Mouse (Mus musculus) heart, adult 11 months (tissue): ENCODE measurements around the gene Zfp91.
"Not testable (repeated sequence)": the region's sequence is repeated elsewhere in the genome, so short reads cannot be mapped to it uniquely, and the experiment has no call there.

ENCODE experiments used
- DNase-seq: peaks from one replicate; pipeline ENCODE4 v3.0.0; 2022

The Zfp91 gene

GRCm38 (mm10) chr19:12792374-12792773 is 3.6 kb downstream of the Zfp91 start:
- no peak for DNase-seq

GRCm38 (mm10) chr19:12787721-12788120 is 8.2 kb downstream of the Zfp91 start:
- DNase-seq = no peak

GRCm38 (mm10) chr19:12786803-12787395 is 9.0 kb downstream of the Zfp91 start:
- no peak for DNase-seq

- DNase-seq = no peak
These were observed 15.5 kb downstream of the Zfp91 start for GRCm38 (mm10) chr19:12780437-12780836.

GRCm38 (mm10) chr19:12770888-12771287 is 25.0 kb downstream of the Zfp91 start:
- DNase-seq = peak; percentile 93

GRCm38 (mm10) chr19:12765308-12765707 is 30.6 kb downstream of the Zfp91 start, which contains the start of gene Cntf:
Gene Cntf (minus strand): TSS chr19:12765632.
- DNase-seq = peak; percentile 88

- no peak for DNase-seq
These were observed 33.5 kb downstream of the Zfp91 start for GRCm38 (mm10) chr19:12762212-12763130.

GRCm38 (mm10) chr19:12759656-12760055 is 36.3 kb downstream of the Zfp91 start:
- DNase-seq = peak; percentile 89

- no peak for DNase-seq
These were observed 36.9 kb downstream of the Zfp91 start for GRCm38 (mm10) chr19:12758936-12759478.

GRCm38 (mm10) chr19:12756286-12756685 is 39.6 kb downstream of the Zfp91 start:
- no peak for DNase-seq

- no peak for DNase-seq
These were observed 64.0 kb downstream of the Zfp91 start for GRCm38 (mm10) chr19:12731950-12732349.

GRCm38 (mm10) chr19:12731036-12731435 is 64.9 kb downstream of the Zfp91 start:
- no peak for DNase-seq

- no peak for DNase-seq
These were observed 70.1 kb downstream of the Zfp91 start for GRCm38 (mm10) chr19:12725851-12726250.

GRCm38 (mm10) chr19:12722308-12722707 is 73.6 kb downstream of the Zfp91 start:
- DNase-seq = no peak

GRCm38 (mm10) chr19:12721596-12721995 is 74.3 kb downstream of the Zfp91 start:
- DNase-seq = not testable (repeated sequence)

GRCm38 (mm10) chr19:12720919-12721318 is 75.0 kb downstream of the Zfp91 start:
- not testable (repeated sequence) for DNase-seq

- no peak for DNase-seq
These were observed 75.5 kb downstream of the Zfp91 start for GRCm38 (mm10) chr19:12720463-12720862.

- no peak for DNase-seq
These were observed 76.7 kb downstream of the Zfp91 start for GRCm38 (mm10) chr19:12719189-12719588.
